Mouse (Mus musculus) Patski (cell line): ENCODE data around the gene Rnf150. TPM values are rescaled to one million over a fixed set of nuclear protein-coding genes. Genes with fewer than 3 reads are reported as not detected.

Source experiments
- ATAC-seq: fragments of 100-300 bp; one replicate; pipeline ENCODE4 v1.8.0; 2021
- CTCF ChIA-PET: fragments of 350-600 bp; sonication (Branson Sonifier 250); formaldehyde crosslinking; loops from one replicate; lab custom pipeline; 2022; ENCODE audit warnings: inconsistent platforms; lab: Charles Lee
- POLR2A ChIA-PET: fragments of 350-600 bp; sonication (Branson Sonifier 250); formaldehyde crosslinking; loops from one replicate; lab custom pipeline; 2022; ENCODE audit warnings: antibody characterized with exemption, inconsistent platforms; lab: Charles Lee
- DNase-seq: peaks from one replicate; pipeline ENCODE4 v3.0.0-alpha.2; 2011; ENCODE audit warnings: low read depth, low spot score
- H3K27me3 ChIP-seq: fragments of 371-371 bp; one replicate; pipeline ENCODE4 v1.5.1; 2021
- CTCF ChIP-seq: fragments of 100-300 bp; IDR thresholded peaks from one replicate; pipeline ENCODE4 v1.5.1; 2021
- in situ Hi-C: fragments of 300-500 bp; cut with MboI; formaldehyde crosslinking; loops from 3 replicates; pipeline ENCODE4 v1.11.1; 2018; ENCODE audit warnings: low pct_unique_long_range_greater_than_20kb, mixed read lengths
- polyA plus RNA-seq: library from polyadenylated mRNA; unstranded; gene quantifications from one replicate; pipeline ENCODE4 v1.2.3, GENCODE M21; 2021

Gene Rnf150
- polyA plus RNA-seq, 1 experiment from 2014 or later: 19.1 TPM

- H3K27me3 ChIP-seq: no peaks in the 10 kb centered on the region
- ChIA-PET POLR2A (no interaction called here), CTCF (interaction anchor here (1.2 to 1.7 kb wide), 3 partner anchors 11 to 37 kb away, joined by 3 to 4 read pairs (median 4); no protein-coding TSS in a partner anchor)
- DNase-seq (no peak), ATAC-seq (no peak)
- TF ChIP-seq CTCF: no peak
- in situ Hi-C loops: no loop called here
Measured at GRCm38 (mm10) chr8:82931554-82931953, 68.4 kb downstream of the Rnf150 start.

GRCm38 (mm10) chr8:82936162-82936561 lies 73.0 kb downstream of the Rnf150 start:
- no peaks in the 10 kb centered on the region for H3K27me3 ChIP-seq
- ChIA-PET CTCF (no interaction called here), POLR2A (no interaction called here)
- in situ Hi-C loops: no loop called here
- no peak for ATAC-seq
- DNase-seq: no peak
- no peak for TF ChIP-seq CTCF

GRCm38 (mm10) chr8:82936866-82937265 lies 73.7 kb downstream of the Rnf150 start:
- CTCF ChIA-PET: no interaction called here
- H3K27me3 ChIP-seq: no peaks in the 10 kb centered on the region
- DNase-seq (no peak), ATAC-seq (no peak)
- TF ChIP-seq CTCF: no peak
- in situ Hi-C loops: no loop called here
- POLR2A ChIA-PET: no interaction called here

- no peak for DNase-seq
- no peak for TF ChIP-seq CTCF
- peak; percentile 33 for ATAC-seq
- CTCF ChIA-PET: interaction anchor here (0.9 to 1.6 kb wide), 2 partner anchors 14 to 46 kb away, joined by 3 read pairs; no protein-coding TSS in a partner anchor
- in situ Hi-C loops: loop anchor here (5.0 to 10.0 kb wide), 3 partner anchors 75 to 225 kb away; partner anchors contain the start of genes Gm10645, Rnf150 and Tbc1d9
- H3K27me3 ChIP-seq: no peaks in the 10 kb centered on the region
- POLR2A ChIA-PET: no interaction called here
Measured at GRCm38 (mm10) chr8:82939912-82940311, 76.8 kb downstream of the Rnf150 start.

GRCm38 (mm10) chr8:82943223-82944006 lies 80.3 kb downstream of the Rnf150 start:
- in situ Hi-C loops: loop anchor here (5.0 to 10.0 kb wide), 3 partner anchors 79 to 221 kb away; partner anchors contain the start of genes Gm10645, Rnf150 and Tbc1d9
- H3K27me3 ChIP-seq: no peaks in the 10 kb centered on the region
- peak; percentile 89 for DNase-seq
- ChIA-PET POLR2A (interaction anchor here (0.5 to 0.6 kb wide), 3 partner anchors 14 to 95 kb away, joined by 3 to 5 read pairs (median 4); partner anchors contain the start of gene Rnf150), CTCF (interaction anchor here (0.9 to 1.9 kb wide), 6 partner anchors 10 to 73 kb away, joined by 3 to 11 read pairs (median 4); no protein-coding TSS in a partner anchor)
- peak; percentile 83 for ATAC-seq
- no peak for TF ChIP-seq CTCF

GRCm38 (mm10) chr8:82945867-82946266 lies 82.7 kb downstream of the Rnf150 start:
- no peak for ATAC-seq
- DNase-seq: no peak
- H3K27me3 ChIP-seq: no peaks in the 10 kb centered on the region
- in situ Hi-C loops: loop anchor here (10.0 kb wide), 2 partner anchors 81 to 219 kb away; partner anchors contain the start of genes Gm10645, Rnf150 and Tbc1d9
- TF ChIP-seq CTCF: no peak
- ChIA-PET POLR2A (no interaction called here), CTCF (interaction anchor here (0.8 kb wide), 1 partner anchor 10 kb away, joined by 3 read pairs; no protein-coding TSS in a partner anchor)

GRCm38 (mm10) chr8:82946658-82947057 lies 83.5 kb downstream of the Rnf150 start:
- TF ChIP-seq CTCF: no peak
- no peaks in the 10 kb centered on the region for H3K27me3 ChIP-seq
- CTCF ChIA-PET: interaction anchor here (1.9 to 2.5 kb wide), 2 partner anchors 12 to 30 kb away, joined by 5 to 7 read pairs; no protein-coding TSS in a partner anchor
- in situ Hi-C loops: loop anchor here (10.0 kb wide), 2 partner anchors 82 to 218 kb away; partner anchors contain the start of genes Gm10645, Rnf150 and Tbc1d9
- POLR2A ChIA-PET: no interaction called here
- no peak for ATAC-seq
- DNase-seq: no peak

- DNase-seq (no peak), ATAC-seq (no peak)
- TF ChIP-seq CTCF: no peak
- ChIA-PET CTCF (interaction anchor here (0.7 to 1.5 kb wide), 2 partner anchors 9 to 12 kb away, joined by 3 read pairs; no protein-coding TSS in a partner anchor), POLR2A (interaction anchor here (0.7 kb wide), 1 partner anchor 124 kb away, joined by 4 read pairs; no protein-coding TSS in a partner anchor)
- H3K27me3 ChIP-seq: no peaks in the 10 kb centered on the region
- in situ Hi-C loops: no loop called here
Measured at GRCm38 (mm10) chr8:82955162-82955754, 92.1 kb downstream of the Rnf150 start.

GRCm38 (mm10) chr8:82959491-82959890 lies 96.3 kb downstream of the Rnf150 start:
- in situ Hi-C loops: no loop called here
- DNase-seq (no peak), ATAC-seq (no peak)
- TF ChIP-seq CTCF: no peak
- POLR2A ChIA-PET: interaction anchor here (0.6 kb wide), 1 partner anchor 73 kb away, joined by 4 read pairs; no protein-coding TSS in a partner anchor
- CTCF ChIA-PET: interaction anchor here (1.0 to 2.9 kb wide), 5 partner anchors 8 to 106 kb away, joined by 3 to 11 read pairs (median 5); no protein-coding TSS in a partner anchor
- no peaks in the 10 kb centered on the region for H3K27me3 ChIP-seq
